Mouse (Mus musculus): Measurements from ENCODE around the gene 2410131K14Rik.

Gene 2410131K14Rik

GRCm38 (mm10) chr5:118310389-118310788, 65.4 kb downstream of the 2410131K14Rik start:
- DNase-seq (ENCODE audit: low spot score in 2 of 2): no peak

- DNase-seq (ENCODE audit: low spot score in 2 of 2): no peak
Observed at GRCm38 (mm10) chr5:118311251-118311650, 66.2 kb downstream of the 2410131K14Rik start.

GRCm38 (mm10) chr5:118313766-118314165, 68.7 kb downstream of the 2410131K14Rik start:
- no peak for DNase-seq (ENCODE audit: low spot score in 2 of 2)
